Mouse (Mus musculus): ENCODE data around the gene 1700020N15Rik. TPM values are rescaled to one million over a fixed set of nuclear protein-coding genes. Genes with fewer than 3 reads are reported as not detected.
"Not testable (repeated sequence)": the region's sequence is repeated elsewhere in the genome, so short reads cannot be mapped to it uniquely, and the experiment has no call there.

The 1700020N15Rik gene
- not detected for total RNA-seq (2021)

DNA sequence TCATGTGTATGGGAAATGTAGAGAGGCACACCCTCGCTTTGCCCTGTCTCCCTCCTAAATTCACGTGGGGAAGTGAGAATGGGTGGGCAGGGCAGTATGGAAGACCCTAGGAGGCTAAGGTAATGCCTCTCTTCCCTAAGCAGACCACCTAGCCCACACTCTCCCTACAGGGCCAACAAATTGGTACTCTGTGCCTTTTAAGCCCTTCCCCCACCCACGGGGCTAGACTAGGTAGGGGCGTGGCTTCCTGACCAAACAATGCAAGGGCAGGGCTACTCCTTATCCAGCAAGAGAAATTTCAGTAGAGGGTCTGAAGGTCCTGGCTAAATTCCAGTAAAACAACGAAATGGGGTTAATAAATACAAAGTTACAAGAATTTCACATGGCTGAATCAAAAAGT lies at the start of gene 1700020N15Rik:
Gene 1700020N15Rik (plus strand): TSS at position 301 of the 400 bp plus-strand sequence.
- not testable (repeated sequence) for DNase-seq
- intact Hi-C loops (cut with DNase I) = loop anchor here (5.0 kb wide), 1 partner anchor 1058 kb away; no protein-coding TSS in a partner anchor

GRCm38 (mm10) chrX:69976790-69977579 lies 31.9 kb downstream of the 1700020N15Rik start:
- intact Hi-C loops (cut with DNase I) = no loop called here
- no peak for DNase-seq
